Mouse (Mus musculus) liver, embryonic 14.5 days (tissue): ENCODE results near the gene Dnaja1. TPM values are rescaled to one million over a fixed set of nuclear protein-coding genes. Genes with fewer than 3 reads are reported as not detected.
A peak's percentile ranks its signal among the peaks of the same experiment; 100 is the strongest.

ENCODE experiments used
- ATAC-seq: fragments of 200-750 bp; cut with Nextera tagmentation; 2 replicates; pipeline ENCODE4 v1.8.0; 2017; ENCODE audit warnings: moderate number of reproducible peaks, mild to moderate bottlenecking, moderate library complexity; ENCODE audit not compliant: insufficient read depth
- DNase-seq, 3 experiments: peaks; one replicate each; pipeline ENCODE4 v3.0.0-alpha.2; 2012 to 2013; ENCODE audit warnings: low read depth in 3 of 3, low spot score in 3 of 3
- H3K27ac ChIP-seq: fragments of 300-500 bp; sonication (generic); 2 replicates; pipeline ENCODE4 v1.5.1; 2014; ENCODE audit warnings: moderate library complexity, mild to moderate bottlenecking, control low read depth, inconsistent platforms
- H3K27me3 ChIP-seq: fragments of 300-500 bp; sonication (generic); 2 replicates; pipeline ENCODE4 v1.6.1; 2014; ENCODE audit warnings: mild to moderate bottlenecking, low read length, moderate library complexity; ENCODE audit not compliant: control insufficient read depth, insufficient read depth
- H3K36me3 ChIP-seq: fragments of 300-500 bp; sonication (generic); replicated peaks from 2 replicates; pipeline ENCODE4 v1.6.1; 2014; ENCODE audit warnings: low read depth; ENCODE audit not compliant: control insufficient read depth, insufficient read depth
- H3K4me1 ChIP-seq, 2 experiments: fragments of 200-500 bp in 1 of 2; fragments of 300-500 bp in 1 of 2; sonication (generic) in 1 of 2; replicated peaks; 2 replicates each; pipeline ENCODE4 v1.6.1; 2012 to 2014; ENCODE audit warnings: antibody characterized with exemption in 1 of 2, inconsistent platforms in 1 of 2, low read length in 1 of 2; ENCODE audit not compliant: control insufficient read depth in 2 of 2, insufficient read depth in 2 of 2
- H3K4me2 ChIP-seq: fragments of 300-500 bp; sonication (generic); 2 replicates; pipeline ENCODE4 v1.6.1; 2014; ENCODE audit warnings: low read depth, mild to moderate bottlenecking, control low read depth, moderate library complexity
- H3K4me3 ChIP-seq, 2 experiments: fragments of 200-500 bp in 1 of 2; fragments of 300-500 bp in 1 of 2; sonication (generic) in 1 of 2; 2 replicates each; pipeline ENCODE4 v1.5.1; 2012 to 2014; ENCODE audit warnings: low read depth in 2 of 2, low read length in 2 of 2, mild to moderate bottlenecking in 2 of 2, control low read depth in 1 of 2, inconsistent platforms in 1 of 2, moderate library complexity in 1 of 2; ENCODE audit not compliant: insufficient read depth in 1 of 2
- H3K9ac ChIP-seq: fragments of 300-500 bp; sonication (generic); replicated peaks from 2 replicates; pipeline ENCODE4 v1.6.1; 2014; ENCODE audit warnings: mild to moderate bottlenecking, control low read depth, moderate library complexity
- H3K9me3 ChIP-seq: fragments of 300-500 bp; sonication (generic); 2 replicates; pipeline ENCODE4 v1.6.1; 2016; ENCODE audit warnings: low read length, mixed read lengths; ENCODE audit not compliant: control insufficient read depth
- CTCF ChIP-seq: IDR thresholded peaks from 2 replicates; pipeline ENCODE4 v1.5.1; 2016; ENCODE audit warnings: antibody characterized with exemption, low read depth, control low read depth
- EP300 ChIP-seq: IDR thresholded peaks from 2 replicates; pipeline ENCODE4 v1.6.1; 2016; ENCODE audit warnings: antibody characterized with exemption, low read depth
- WGBS: fragments of 180-500 bp; shearing (Covaris S2); extraction: QIAGEN DNeasy Blood & Tissue Kit; methylation state at CpG from one replicate; pipeline ENCODE4 v1.1.7; 2014; ENCODE audit not compliant: insufficient replicate concordance; 5-methylcytosine and 5-hydroxymethylcytosine counted together
- polyA plus RNA-seq, 2 experiments: library from polyadenylated mRNA; depleted of rRNA in 1 of 2; stranded (reverse) in 1 of 2; unstranded in 1 of 2; fragments of >200 nt; fragmentation: Nextera tagmentation in 1 of 2; extraction: Ambion mirVana in 1 of 2; gene quantifications; 2 replicates each; pipeline versions ENCODE4 v1.2.1 to v1.2.3; 2012 to 2014

The Dnaja1 gene
- polyA plus RNA-seq, 2 experiments: 30.3 to 130 TPM

DNA sequence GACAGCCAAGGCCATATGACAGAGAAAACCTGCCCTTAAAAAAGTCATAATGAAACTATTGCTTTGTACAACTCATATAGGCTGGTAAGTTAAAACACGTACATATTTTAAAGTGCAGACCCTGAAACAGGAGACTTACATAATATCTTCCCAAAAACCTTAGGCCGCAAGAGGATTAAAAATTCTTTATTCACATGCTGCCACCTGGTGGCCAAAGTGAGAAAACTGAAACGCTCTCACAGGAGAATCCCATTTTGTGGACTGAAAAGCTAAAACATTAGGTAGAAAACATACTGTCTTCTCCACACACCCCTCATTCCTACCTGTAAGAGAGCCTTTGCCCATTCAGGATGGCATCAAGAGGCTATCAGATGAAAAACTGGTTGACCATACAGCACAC lies 40.0 kb upstream of the Dnaja1 start:
- H3K9ac ChIP-seq: no peak overlapping the region
- WGBS: 21% methylated on average over 3 of the region's 3 CpGs
- no peaks in the 10 kb centered on the region for H3K36me3 ChIP-seq
- no peak overlapping the region for H3K27ac ChIP-seq
- no peaks in the 10 kb centered on the region for H3K27me3 ChIP-seq
- H3K9me3 ChIP-seq: no peaks in the 10 kb centered on the region
- no peak overlapping the region for H3K4me2 ChIP-seq
- no peak for ATAC-seq
- peak in 1 of 3 experiments; percentile 22 for DNase-seq
- H3K4me1 ChIP-seq: no peaks in the 10 kb centered on the region
- no peak overlapping the region for H3K4me3 ChIP-seq
- TF ChIP-seq EP300 (no peak), CTCF (peak; percentile 59)

DNA sequence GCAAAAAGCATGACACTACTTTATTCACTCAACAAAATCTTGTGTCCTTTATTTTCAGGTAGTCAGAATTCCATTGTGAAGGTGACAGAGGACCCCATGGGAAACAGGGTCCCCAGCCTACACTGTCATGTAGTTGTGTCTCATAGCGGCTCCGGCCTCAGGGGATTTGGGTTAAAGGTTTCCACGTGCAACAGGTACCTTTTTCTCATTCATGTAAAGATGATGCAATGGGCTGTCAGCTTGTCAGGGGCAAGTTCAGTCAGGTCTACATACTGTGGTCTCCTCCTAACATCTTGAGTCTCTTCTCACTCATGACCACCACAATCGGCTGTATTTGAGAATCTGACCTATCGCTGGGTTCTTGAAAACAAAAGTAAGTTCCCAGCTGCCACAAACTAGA lies 39.6 kb upstream of the Dnaja1 start:
- Histone ChIP-seq H3K4me1 (no peaks in the 10 kb centered on the region), H3K9me3 (no peaks in the 10 kb centered on the region), H3K27me3 (no peaks in the 10 kb centered on the region), H3K4me3 (no peak overlapping the region), H3K4me2 (no peak overlapping the region), H3K9ac (no peak overlapping the region), H3K36me3 (no peaks in the 10 kb centered on the region), H3K27ac (no peak overlapping the region)
- DNase-seq (no peak), ATAC-seq (no peak)
- no peak for TF ChIP-seq CTCF
- no peak for TF ChIP-seq EP300
- 75% methylated on average over 5 of the region's 5 CpGs for WGBS

DNA sequence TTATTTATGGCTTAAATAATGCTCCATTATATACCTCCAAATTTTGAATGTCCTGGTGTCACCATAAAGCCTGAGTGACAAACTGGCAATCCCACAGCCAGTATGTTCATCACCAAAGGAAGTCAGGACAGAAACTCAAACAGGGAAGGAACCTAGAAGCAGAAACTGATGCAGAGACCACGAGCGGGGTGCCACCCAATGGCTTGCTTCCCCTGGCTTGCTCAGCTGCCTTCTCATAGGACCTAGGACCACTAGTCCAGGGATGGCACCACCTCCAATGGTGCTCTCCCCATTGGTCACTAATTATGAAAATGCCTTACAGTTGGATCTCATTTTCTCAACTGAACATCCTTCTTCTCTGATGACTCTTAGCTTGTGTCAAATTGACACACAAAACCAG lies 38.6 kb upstream of the Dnaja1 start:
- no peaks in the 10 kb centered on the region for H3K9me3 ChIP-seq
- ATAC-seq: no peak
- H3K4me3 ChIP-seq: no peak overlapping the region
- no peak overlapping the region for H3K9ac ChIP-seq
- DNase-seq: no peak
- no peak overlapping the region for H3K27ac ChIP-seq
- no peaks in the 10 kb centered on the region for H3K27me3 ChIP-seq
- TF ChIP-seq CTCF: no peak
- no peak for TF ChIP-seq EP300
- WGBS: 48% methylated on average over 2 of the region's 2 CpGs
- H3K36me3 ChIP-seq: no peaks in the 10 kb centered on the region
- H3K4me2 ChIP-seq: no peak overlapping the region
- H3K4me1 ChIP-seq: no peaks in the 10 kb centered on the region

DNA sequence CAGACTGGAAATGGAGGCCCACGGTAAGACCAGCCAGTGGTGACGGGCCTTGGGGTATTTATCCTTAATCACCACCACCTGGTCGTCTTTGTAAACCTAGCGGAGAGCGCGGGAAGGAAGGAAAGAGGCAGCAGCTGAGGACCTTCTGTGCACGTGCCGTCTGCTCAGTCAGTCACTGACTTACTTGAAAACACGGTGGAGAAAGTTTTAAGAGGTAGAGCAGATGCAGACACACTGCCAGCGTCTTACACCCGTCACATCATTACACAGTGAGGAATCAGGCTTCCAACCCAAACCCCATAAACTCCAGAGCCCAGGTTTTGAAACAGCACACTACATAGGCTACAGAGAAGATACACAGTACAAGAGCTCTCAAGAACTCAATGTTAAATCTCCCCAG lies 30.9 kb upstream of the Dnaja1 start:
- no peak for ATAC-seq
- Histone ChIP-seq H3K27ac (no peak overlapping the region), H3K27me3 (no peaks in the 10 kb centered on the region), H3K36me3 (peaks cover 6% of the 10 kb centered on the region; the same call in 1 of the 2 replicates), H3K9me3 (no peaks in the 10 kb centered on the region), H3K4me2 (no peak overlapping the region), H3K4me1 (no peaks in the 10 kb centered on the region), H3K9ac (no peak overlapping the region), H3K4me3 (no peak overlapping the region)
- WGBS: 80% methylated on average over 11 of the region's 11 CpGs
- DNase-seq: no peak
- TF ChIP-seq CTCF (no peak), EP300 (no peak)

- no peak overlapping the region for H3K27ac ChIP-seq
- no peak for TF ChIP-seq EP300
- no peak for TF ChIP-seq CTCF
- H3K27me3 ChIP-seq: no peaks in the 10 kb centered on the region
- H3K4me3 ChIP-seq: no peak overlapping the region
- no peak for ATAC-seq
- peaks cover 6% of the 10 kb centered on the region; the same call in 1 of the 2 replicates for H3K36me3 ChIP-seq
- H3K4me1 ChIP-seq: peaks cover under 1 to 11% of the 10 kb centered on the region in 2 experiments
- H3K4me2 ChIP-seq: no peak overlapping the region
- no peak overlapping the region for H3K9ac ChIP-seq
- DNase-seq: no peak
- 40% methylated on average over 7 of the region's 7 CpGs for WGBS
- no peaks in the 10 kb centered on the region for H3K9me3 ChIP-seq
These were observed 24.9 kb upstream of the Dnaja1 start for GRCm38 (mm10) chr4:40697059-40697458.
